In genomic region chr5:84848765-84849164, GRCm38 (mm10) we compare ENCODE assay signal across 10 mouse cellular contexts.
A peak's percentile ranks its signal among the peaks of the same experiment; 100 is the strongest.
DNase-seq lines count a peak whose midpoint lies in the region; ATAC-seq lines count a peak whose summit lies in the region.
"Had no signal": no experiment of that assay in that cellular context is flagged by ENCODE, and none has a peak within 500 bp of the region (broad histone marks: within the 10 kb centered on the region; RNA-seq: fewer than 3 reads in every experiment).

No protein-coding gene starts in this region.

- H3K4me3 ChIP-seq in hindbrain, embryonic 16.5 days (ENCODE audit: low read length) = no peak overlapping the region
- no peak overlapping the region for H3K4me3 ChIP-seq in neural tube, embryonic 13.5 days
- H3K4me3 ChIP-seq in kidney, embryonic 14.5 days (ENCODE audit: low read length) = no peak overlapping the region
- H3K4me3 ChIP-seq: liver, embryonic 13.5 days; megakaryocyte, embryonic 14.5 days had no signal

- H3K9me3 ChIP-seq in hindbrain, embryonic 16.5 days (ENCODE audit: control insufficient read depth, low read length) = no peaks in the 10 kb centered on the region
- no peaks in the 10 kb centered on the region for H3K9me3 ChIP-seq in neural tube, embryonic 13.5 days
- H3K9me3 ChIP-seq in kidney, embryonic 14.5 days (ENCODE audit: control insufficient read depth, low read length) = no peaks in the 10 kb centered on the region
- H3K9me3 ChIP-seq: liver, embryonic 13.5 days; megakaryocyte, embryonic 14.5 days had no signal

- peak; percentile 88 for ATAC-seq in hindbrain, embryonic 16.5 days
- ATAC-seq in neural tube, embryonic 13.5 days (ENCODE audit: low read depth) = peak; percentile 95
- ATAC-seq in megakaryocyte progenitor cell, adult 5-6 weeks (replicated peaks; ENCODE audit: poor library complexity) = no peak
- no peak for ATAC-seq in kidney, embryonic 14.5 days (ENCODE audit: low FRiP score, low TSS enrichment)

- no peak overlapping the region for H3K4me2 ChIP-seq in hindbrain, embryonic 16.5 days (ENCODE audit: low read length)
- H3K4me2 ChIP-seq in neural tube, embryonic 13.5 days = no peak overlapping the region
- no peak overlapping the region for H3K4me2 ChIP-seq in kidney, embryonic 14.5 days (replicated peaks; ENCODE audit: low read depth, low read length)
- H3K4me2 ChIP-seq: liver, embryonic 13.5 days had no signal

- H3K27ac ChIP-seq in hindbrain, embryonic 16.5 days (ENCODE audit: low read depth, low read length) = no peak overlapping the region; the same call in 1 of the 2 replicates
- peak overlapping the region; percentile 10; the same call in 1 of the 2 replicates for H3K27ac ChIP-seq in neural tube, embryonic 13.5 days (replicated peaks)
- no peak overlapping the region for H3K27ac ChIP-seq in kidney, embryonic 14.5 days (ENCODE audit: low read depth, low read length)
- H3K27ac ChIP-seq: liver, embryonic 13.5 days had no signal

- H3K4me1 ChIP-seq in hindbrain, embryonic 16.5 days (ENCODE audit: control insufficient read depth, insufficient read depth, low read depth, low read length) = no peaks in the 10 kb centered on the region; the same call in 1 of the 2 replicates
- peaks cover 9% of the 10 kb centered on the region for H3K4me1 ChIP-seq in neural tube, embryonic 13.5 days (replicated peaks)
- no peaks in the 10 kb centered on the region for H3K4me1 ChIP-seq in kidney, embryonic 14.5 days (ENCODE audit: control insufficient read depth, insufficient read depth, low read length)
- H3K4me1 ChIP-seq: liver, embryonic 13.5 days; megakaryocyte, embryonic 14.5 days had no signal

- WGBS in hindbrain, embryonic 16.5 days = 24% methylated on average over 2 of the region's 2 CpGs
- 17% methylated on average over 2 of the region's 2 CpGs for WGBS in neural tube, embryonic 13.5 days
- WGBS in kidney, embryonic 14.5 days = 36% methylated on average over 2 of the region's 2 CpGs

- H3K27me3 ChIP-seq in hindbrain, embryonic 16.5 days (replicated peaks; ENCODE audit: control insufficient read depth, insufficient read depth, low read length) = no peaks in the 10 kb centered on the region
- H3K27me3 ChIP-seq in neural tube, embryonic 13.5 days = no peaks in the 10 kb centered on the region
- H3K27me3 ChIP-seq in kidney, embryonic 14.5 days (ENCODE audit: control insufficient read depth, insufficient read depth, low read length) = no peaks in the 10 kb centered on the region
- H3K27me3 ChIP-seq: liver, embryonic 13.5 days; megakaryocyte, embryonic 14.5 days had no signal

- no peak overlapping the region for H3K9ac ChIP-seq in hindbrain, embryonic 16.5 days (ENCODE audit: low read depth, low read length)
- no peak overlapping the region for H3K9ac ChIP-seq in neural tube, embryonic 13.5 days
- H3K9ac ChIP-seq in kidney, embryonic 14.5 days (ENCODE audit: low read depth, low read length) = no peak overlapping the region
- H3K9ac ChIP-seq: liver, embryonic 13.5 days had no signal

- H3K36me3 ChIP-seq in hindbrain, embryonic 16.5 days (ENCODE audit: control insufficient read depth, insufficient read depth, low read length) = no peaks in the 10 kb centered on the region
- no peaks in the 10 kb centered on the region for H3K36me3 ChIP-seq in neural tube, embryonic 13.5 days
- no peaks in the 10 kb centered on the region for H3K36me3 ChIP-seq in kidney, embryonic 14.5 days (ENCODE audit: control insufficient read depth, insufficient read depth, low read length)
- H3K36me3 ChIP-seq: liver, embryonic 13.5 days had no signal

- DNase-seq in Muller cell, postnatal 12 days (ENCODE audit: inconsistent ontology term) = peak; percentile 45
- peak; percentile 2 for DNase-seq in embryo, embryonic 9.5 days (ENCODE audit: extremely low spot score)
- DNase-seq in lung, postnatal 25 days (ENCODE audit: low spot score) = no peak
- DNase-seq: layer of hippocampus, adult 9-11 months; liver, embryonic 13.5 days had no signal

Comparison
In these comparisons a context has a peak if more than half of its experiments do, and no peak if none do; other contexts are left out.
1. ATAC-seq: peak in hindbrain, embryonic 16.5 days (single experiment) and neural tube, embryonic 13.5 days (single experiment); none in megakaryocyte progenitor cell, adult 5-6 weeks (single experiment) and kidney, embryonic 14.5 days (single experiment).